Mouse (Mus musculus): Measurements from ENCODE around the gene Rab3b. TPM values are rescaled to one million over a fixed set of nuclear protein-coding genes. Genes with fewer than 3 reads are reported as not detected.

Rab3b gene
- polyA plus RNA-seq, 1 experiment from 2014 or later, result 4.5 TPM

DNA sequence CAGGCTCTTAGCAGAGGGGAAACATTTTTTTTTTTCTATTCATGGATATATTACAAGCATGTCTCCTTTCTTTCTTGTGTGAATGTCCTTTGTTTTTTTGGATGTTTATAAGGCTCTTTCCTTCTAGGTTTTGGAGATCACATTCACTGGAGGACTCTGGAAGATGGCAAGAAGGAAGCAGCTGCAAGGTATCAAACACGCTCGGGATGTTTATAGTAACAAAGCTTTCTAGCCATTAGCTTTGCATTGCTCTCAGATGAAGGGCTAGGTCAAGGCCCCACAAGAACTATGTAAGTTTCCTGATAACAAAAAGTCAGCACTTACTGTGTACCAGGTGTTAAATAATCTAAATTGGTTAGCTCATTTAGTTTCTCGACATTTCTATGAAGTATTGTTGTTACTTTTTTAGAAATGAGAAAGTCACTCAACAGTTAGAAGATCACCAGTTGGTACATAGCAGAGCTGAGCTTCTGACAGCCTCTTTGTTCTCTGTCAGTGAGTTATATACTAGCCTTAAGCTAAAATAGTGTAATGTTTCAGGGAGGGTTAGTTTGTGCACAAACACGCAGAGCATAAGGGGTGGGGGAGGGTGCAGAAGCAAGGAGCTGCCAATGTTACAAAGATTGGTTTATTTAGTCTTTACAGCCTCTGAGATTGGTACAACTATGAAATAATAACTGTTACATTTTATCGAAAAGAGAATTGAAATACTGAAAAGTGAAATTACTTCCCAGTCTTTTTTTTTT lies 32.9 kb upstream of the Rab3b start:
- no peak for ATAC-seq (replicated peaks; ENCODE audit: insufficient number of reproducible peaks, insufficient read depth, low FRiP score, low read depth)
- 68% methylated on average over 5 of the region's 5 CpGs for WGBS
- H3K4me3 ChIP-seq, result no peak overlapping the region
- H3K27ac ChIP-seq, result no peak overlapping the region
- no peaks in the 10 kb centered on the region for H3K36me3 ChIP-seq
- H3K4me2 ChIP-seq, result no peak overlapping the region
- H3K4me1 ChIP-seq (replicated peaks), result peaks cover 24% of the 10 kb centered on the region
- no peaks in the 10 kb centered on the region for H3K27me3 ChIP-seq
- no peaks in the 10 kb centered on the region for H3K9me3 ChIP-seq (replicated peaks)
- no peak overlapping the region for H3K9ac ChIP-seq

DNA sequence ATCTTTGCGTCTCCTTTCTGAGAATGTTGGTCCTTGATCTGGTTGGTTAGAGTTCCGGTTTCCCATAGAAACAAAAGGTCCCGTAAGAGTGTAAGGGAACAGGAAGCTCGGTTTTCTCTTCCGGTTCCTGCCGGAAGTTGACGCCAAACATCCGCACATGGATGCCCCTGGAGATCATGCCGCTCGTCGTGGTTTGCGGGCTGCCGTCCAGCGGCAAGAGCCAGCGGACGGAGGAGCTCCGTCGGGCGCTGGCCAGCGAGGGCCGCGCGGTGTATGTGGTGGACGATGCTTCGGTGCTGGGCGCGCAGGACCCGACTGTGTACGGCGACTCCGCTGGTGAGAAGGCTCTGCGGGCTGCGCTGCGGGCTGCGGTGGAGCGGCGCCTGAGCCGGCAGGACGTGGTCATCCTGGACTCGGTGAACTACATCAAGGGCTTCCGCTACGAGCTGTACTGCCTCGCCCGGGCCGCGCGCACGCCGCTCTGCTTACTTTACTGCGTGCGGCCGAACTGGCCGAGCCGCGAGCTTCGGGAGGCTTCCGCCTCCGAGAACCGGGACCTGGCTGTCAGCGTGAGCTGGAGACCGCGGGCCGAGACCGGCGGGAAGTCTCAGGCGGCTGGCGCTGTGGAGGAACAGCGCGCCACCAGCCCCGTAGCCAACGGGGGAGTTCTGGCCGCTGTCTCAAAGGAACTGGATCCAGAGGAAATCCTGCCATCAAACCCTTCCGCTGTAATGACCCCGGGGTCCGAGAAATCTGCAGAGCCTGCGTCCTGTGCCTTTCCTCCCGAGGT lies 31.0 kb upstream of the Rab3b start, which contains the start of gene Kti12:
Gene Kti12, plus strand, starts transcription at position 71 of the 790 bp plus-strand sequence.
- ATAC-seq (replicated peaks; ENCODE audit: insufficient number of reproducible peaks, insufficient read depth, low FRiP score, low read depth), result peak; percentile 80
- WGBS, result under 1% methylated on average over 77 of the region's 77 CpGs
- H3K9ac ChIP-seq, result peak within 1 kb of the TSS; percentile 82

DNA sequence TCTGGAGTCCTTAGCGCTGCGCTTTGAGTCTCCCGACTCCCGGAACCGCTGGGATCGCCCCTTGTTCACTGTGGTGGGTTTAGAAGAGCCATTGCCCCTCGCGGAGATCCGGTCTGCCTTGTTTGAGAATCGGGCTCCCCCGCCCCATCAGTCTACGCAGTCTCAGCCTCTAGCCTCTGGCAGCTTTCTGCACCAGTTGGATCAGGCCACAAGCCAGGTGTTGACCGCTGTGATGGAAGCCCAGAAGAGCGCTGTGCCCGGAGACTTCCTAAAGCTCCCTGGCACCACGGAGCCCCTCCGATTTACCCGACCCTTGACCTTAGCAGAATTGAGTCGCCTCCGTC lies 30.4 kb upstream of the Rab3b start, which contains the start of gene A730015C16Rik:
Gene A730015C16Rik, minus strand, starts transcription at position 115 of the 344 bp plus-strand sequence.
- Histone ChIP-seq H3K4me1 (replicated peaks) (peaks cover 16% of the 10 kb centered on the region), H3K9ac (peak within 1 kb of the TSS; percentile 82), H3K27ac (peak within 1 kb of the TSS; percentile 88), H3K36me3 (peaks cover 7% of the 10 kb centered on the region), H3K4me2 (peak within 1 kb of the TSS; percentile 93), H3K27me3 (no peaks in the 10 kb centered on the region), H3K4me3 (peak within 1 kb of the TSS; percentile 88), H3K9me3 (replicated peaks) (no peaks in the 10 kb centered on the region)
- ATAC-seq (replicated peaks; ENCODE audit: insufficient number of reproducible peaks, insufficient read depth, low FRiP score, low read depth), result 0 out of 2 replicates have a peak, but pooled peaks have one; percentile 23
- 7% methylated on average over 20 of the region's 20 CpGs for WGBS

More for the DNA sequence above, 31.0 kb upstream of the Rab3b start, which contains the start of gene Kti12:
- Histone ChIP-seq H3K27me3 (no peaks in the 10 kb centered on the region), H3K4me1 (replicated peaks) (peaks cover 18% of the 10 kb centered on the region), H3K4me2 (peak within 1 kb of the TSS; percentile 93), H3K9me3 (replicated peaks) (no peaks in the 10 kb centered on the region), H3K36me3 (0 out of 2 replicates have a peak, but pooled peaks cover 4% of the 10 kb centered on the region), H3K4me3 (peak within 1 kb of the TSS; percentile 88), H3K27ac (peak within 1 kb of the TSS; percentile 88)

DNA sequence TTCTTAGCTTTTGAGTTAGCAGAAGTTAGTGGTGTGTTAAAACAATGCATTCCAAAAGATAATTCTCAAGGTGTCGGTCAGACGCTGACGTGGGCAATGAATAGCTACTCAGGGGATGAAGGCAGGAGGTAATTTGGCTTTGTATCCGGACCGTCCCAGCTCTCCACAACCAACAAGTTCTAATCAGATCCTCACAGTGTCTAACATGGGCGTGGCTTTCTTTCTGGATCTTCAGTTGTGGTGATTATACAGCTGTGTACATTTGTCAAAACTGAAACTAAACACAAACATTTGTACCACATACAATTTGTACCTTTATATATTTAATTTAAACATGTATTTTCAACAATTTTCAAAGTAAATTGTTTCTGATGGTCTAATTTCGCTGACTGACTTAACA lies 12.1 kb upstream of the Rab3b start:
- Histone ChIP-seq H3K9ac (no peak overlapping the region), H3K36me3 (peaks cover 18% of the 10 kb centered on the region; the same call in 1 of the 2 replicates), H3K27ac (no peak overlapping the region), H3K9me3 (replicated peaks) (no peaks in the 10 kb centered on the region), H3K4me1 (replicated peaks) (no peaks in the 10 kb centered on the region), H3K4me2 (no peak overlapping the region), H3K27me3 (no peaks in the 10 kb centered on the region), H3K4me3 (no peak overlapping the region)
- ATAC-seq (replicated peaks; ENCODE audit: insufficient number of reproducible peaks, insufficient read depth, low FRiP score, low read depth), result no peak
- 70% methylated on average over 7 of the region's 7 CpGs for WGBS

DNA sequence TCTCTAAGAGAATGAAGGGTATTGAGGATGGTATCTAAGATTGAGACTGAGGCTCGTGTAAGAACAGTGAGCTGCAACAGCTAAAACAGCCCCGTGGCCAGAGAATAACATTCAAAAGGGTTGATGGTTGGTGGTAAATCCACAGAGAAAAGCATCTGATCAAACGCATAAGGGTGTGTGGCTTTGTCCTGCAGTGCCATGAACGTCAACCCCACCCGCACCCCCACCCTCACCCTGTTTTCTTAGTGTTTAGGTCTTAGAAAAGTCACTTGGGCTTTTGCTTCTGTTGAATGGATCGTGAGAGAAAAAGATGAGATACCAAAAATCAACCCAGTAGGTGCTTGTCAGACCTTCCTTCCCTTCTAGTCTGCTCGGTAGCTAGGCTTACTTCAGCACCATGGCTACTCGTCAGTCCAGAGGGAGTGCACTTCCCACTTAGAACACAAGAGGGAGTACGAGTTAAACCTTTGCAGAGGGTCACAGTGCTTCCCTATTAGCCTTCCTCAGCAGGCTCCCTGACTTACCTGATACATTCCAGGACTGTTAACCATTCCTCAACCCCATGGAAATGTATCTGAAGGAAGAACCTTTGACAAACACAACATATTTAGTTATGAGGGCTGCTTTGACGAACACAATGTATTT lies 9.0 kb upstream of the Rab3b start:
- Histone ChIP-seq H3K4me2 (no peak overlapping the region), H3K27ac (no peak overlapping the region), H3K4me1 (replicated peaks) (no peaks in the 10 kb centered on the region), H3K27me3 (no peaks in the 10 kb centered on the region), H3K36me3 (no peaks in the 10 kb centered on the region), H3K9ac (no peak overlapping the region), H3K9me3 (replicated peaks) (no peaks in the 10 kb centered on the region), H3K4me3 (no peak overlapping the region)
- 36% methylated on average over 10 of the region's 10 CpGs for WGBS
- no peak for ATAC-seq (replicated peaks; ENCODE audit: insufficient number of reproducible peaks, insufficient read depth, low FRiP score, low read depth)

DNA sequence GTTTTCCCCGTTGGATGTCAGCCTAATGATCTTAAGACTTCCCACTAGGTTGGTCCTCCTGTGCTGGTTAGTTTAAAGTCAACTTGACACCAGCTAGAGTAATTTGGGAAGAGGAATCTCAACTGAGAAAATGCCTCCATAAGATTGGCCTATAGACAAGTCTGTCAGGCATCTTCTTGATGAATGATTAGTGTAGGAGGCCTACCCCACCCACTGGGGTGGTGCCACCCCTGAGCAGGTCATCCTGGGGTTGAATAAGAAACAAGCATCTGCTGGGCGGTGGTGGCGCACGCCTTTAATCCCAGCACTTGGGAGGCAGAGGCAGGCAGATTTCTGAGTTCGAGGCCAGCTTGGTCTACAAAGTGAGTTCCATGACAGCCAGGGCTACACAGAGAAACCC lies 5.1 kb upstream of the Rab3b start:
- no peak for ATAC-seq (replicated peaks; ENCODE audit: insufficient number of reproducible peaks, insufficient read depth, low FRiP score, low read depth)
- H3K9me3 ChIP-seq (replicated peaks), result no peaks in the 10 kb centered on the region
- H3K9ac ChIP-seq, result no peak overlapping the region
- WGBS, result 88% methylated on average over 5 of the region's 5 CpGs
- H3K4me1 ChIP-seq (replicated peaks), result peaks cover 2% of the 10 kb centered on the region
- no peak overlapping the region for H3K27ac ChIP-seq
- H3K36me3 ChIP-seq, result no peaks in the 10 kb centered on the region
- no peak overlapping the region for H3K4me3 ChIP-seq
- H3K27me3 ChIP-seq, result no peaks in the 10 kb centered on the region
- H3K4me2 ChIP-seq, result no peak overlapping the region

DNA sequence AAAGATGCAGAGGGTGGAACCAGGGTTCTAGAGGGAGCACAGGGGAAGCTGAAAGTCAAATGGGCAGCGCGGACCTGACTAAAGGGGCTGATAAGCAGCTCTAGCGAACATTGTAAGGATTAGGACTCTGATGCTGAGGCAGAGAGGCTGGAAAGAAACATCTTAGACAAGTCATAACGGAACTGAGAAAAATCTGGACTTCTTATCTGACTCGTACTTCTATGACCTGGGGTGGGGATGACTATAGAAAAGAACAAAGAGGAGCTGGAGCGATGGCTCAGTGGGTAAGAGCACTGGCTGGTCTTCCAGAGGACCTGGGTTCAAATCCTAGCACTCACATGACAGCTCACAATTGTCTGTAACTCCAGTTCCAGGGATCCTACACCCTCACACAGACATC lies 962 bp upstream of the Rab3b start:
- Histone ChIP-seq H3K4me3 (no peak overlapping the region), H3K36me3 (no peaks in the 10 kb centered on the region), H3K4me1 (replicated peaks) (peaks cover 12% of the 10 kb centered on the region), H3K9ac (no peak overlapping the region), H3K27me3 (peaks cover 8% of the 10 kb centered on the region; the same call in 1 of the 2 replicates), H3K9me3 (replicated peaks) (no peaks in the 10 kb centered on the region), H3K4me2 (no peak overlapping the region), H3K27ac (no peak overlapping the region)
- ATAC-seq (replicated peaks; ENCODE audit: insufficient number of reproducible peaks, insufficient read depth, low FRiP score, low read depth), result no peak
- WGBS, result 74% methylated on average over 6 of the region's 6 CpGs

DNA sequence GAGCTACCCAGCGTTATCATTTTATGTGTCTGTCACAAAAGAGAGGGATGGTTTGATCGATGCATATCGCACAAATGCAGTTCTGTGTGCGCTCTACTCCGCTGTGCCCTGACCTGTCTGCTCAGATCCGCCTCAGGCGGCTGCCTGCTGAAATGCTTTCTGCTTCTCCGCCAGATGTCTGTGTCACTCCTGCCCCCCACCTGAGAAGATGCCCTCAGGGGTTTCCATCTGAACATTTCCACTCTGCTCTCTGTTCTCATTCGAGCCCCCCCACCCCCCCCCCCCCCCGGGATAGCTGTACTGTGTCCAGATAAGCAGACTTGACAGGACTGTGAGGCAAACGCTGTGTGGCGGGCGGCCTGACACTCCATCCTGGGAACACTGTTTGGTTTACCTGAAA lies 5.0 kb downstream of the Rab3b start:
- Histone ChIP-seq H3K36me3 (no peaks in the 10 kb centered on the region), H3K9ac (no peak overlapping the region), H3K9me3 (replicated peaks) (no peaks in the 10 kb centered on the region), H3K4me3 (no peak overlapping the region), H3K4me1 (replicated peaks) (peaks cover 9% of the 10 kb centered on the region), H3K27me3 (peaks cover 8% of the 10 kb centered on the region; the same call in 1 of the 2 replicates), H3K4me2 (no peak overlapping the region), H3K27ac (no peak overlapping the region)
- no peak for ATAC-seq (replicated peaks; ENCODE audit: insufficient number of reproducible peaks, insufficient read depth, low FRiP score, low read depth)
- WGBS, result 42% methylated on average over 13 of the region's 13 CpGs

DNA sequence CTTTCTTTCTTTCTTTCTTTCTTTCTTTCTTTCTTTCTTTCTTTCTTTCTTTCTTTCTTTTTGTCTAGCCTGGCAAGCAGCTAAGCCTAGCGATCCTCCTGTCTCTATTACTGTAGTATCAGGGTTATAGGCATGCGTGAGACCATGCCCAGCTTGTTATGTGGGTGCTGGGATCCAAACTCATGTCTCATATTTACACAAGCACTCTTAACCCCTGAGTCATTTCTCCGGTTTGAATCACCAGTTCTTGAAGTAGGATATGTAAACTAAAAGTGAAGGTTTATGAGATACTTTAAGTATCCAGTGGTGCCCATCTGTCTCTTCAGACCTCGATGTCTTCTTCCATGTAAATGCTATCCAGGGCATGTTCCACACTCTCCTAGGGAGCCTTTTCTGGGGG lies 8.6 kb downstream of the Rab3b start:
- Histone ChIP-seq H3K27me3 (no peaks in the 10 kb centered on the region), H3K9ac (no peak overlapping the region), H3K36me3 (no peaks in the 10 kb centered on the region), H3K9me3 (replicated peaks) (no peaks in the 10 kb centered on the region), H3K4me1 (replicated peaks) (no peaks in the 10 kb centered on the region), H3K4me2 (no peak overlapping the region), H3K4me3 (no peak overlapping the region), H3K27ac (no peak overlapping the region)
- ATAC-seq (replicated peaks; ENCODE audit: insufficient number of reproducible peaks, insufficient read depth, low FRiP score, low read depth), result no peak
- 79% methylated on average over 4 of the region's 4 CpGs for WGBS

DNA sequence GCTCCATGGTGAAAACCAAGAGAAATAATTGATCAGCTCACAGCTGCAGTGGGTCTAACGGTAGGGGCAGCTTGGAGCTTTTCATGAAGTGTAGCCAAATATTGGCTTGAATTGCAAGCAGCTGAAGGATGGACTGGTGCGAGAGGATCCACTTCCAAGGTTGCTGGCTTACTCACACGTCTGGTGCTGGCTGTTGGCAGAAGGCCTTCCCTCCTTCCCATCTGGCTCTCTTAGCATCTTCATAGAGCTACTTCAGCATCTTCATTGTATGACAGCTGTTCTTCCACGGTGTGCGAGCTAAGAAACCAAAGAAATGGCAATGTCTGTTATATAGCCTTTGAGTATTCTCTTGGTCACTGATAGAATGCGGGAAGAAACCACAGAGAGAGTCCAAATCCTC lies 12.0 kb downstream of the Rab3b start:
- Histone ChIP-seq H3K4me2 (no peak overlapping the region), H3K4me1 (replicated peaks) (no peaks in the 10 kb centered on the region), H3K9me3 (replicated peaks) (no peaks in the 10 kb centered on the region), H3K36me3 (no peaks in the 10 kb centered on the region), H3K27ac (no peak overlapping the region), H3K4me3 (no peak overlapping the region), H3K27me3 (no peaks in the 10 kb centered on the region), H3K9ac (no peak overlapping the region)
- WGBS, result 79% methylated on average over 6 of the region's 6 CpGs
- ATAC-seq (replicated peaks; ENCODE audit: insufficient number of reproducible peaks, insufficient read depth, low FRiP score, low read depth), result no peak

DNA sequence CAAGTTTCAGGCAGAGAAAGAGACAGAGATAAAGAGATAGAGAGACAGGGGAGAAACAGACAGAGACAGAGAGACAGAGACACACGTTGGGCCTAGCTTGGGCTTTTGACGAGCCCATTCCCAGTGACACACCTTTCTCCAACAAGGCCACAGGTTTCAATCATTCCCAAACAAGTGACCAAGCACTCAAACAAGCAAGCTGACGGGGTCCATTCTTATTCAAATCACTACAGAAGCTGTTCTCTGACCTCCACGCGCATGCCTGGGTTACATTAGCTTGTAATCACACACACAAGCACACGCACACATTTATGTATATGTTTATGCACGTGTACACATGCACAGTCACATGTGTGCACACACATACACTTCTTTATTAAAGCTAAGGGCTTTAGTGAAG lies 21.6 kb downstream of the Rab3b start:
- Histone ChIP-seq H3K27me3 (no peaks in the 10 kb centered on the region), H3K27ac (no peak overlapping the region), H3K36me3 (no peaks in the 10 kb centered on the region), H3K4me2 (no peak overlapping the region), H3K9me3 (replicated peaks) (no peaks in the 10 kb centered on the region), H3K4me1 (replicated peaks) (peaks cover 4% of the 10 kb centered on the region; the same call in 1 of the 2 replicates), H3K9ac (no peak overlapping the region), H3K4me3 (no peak overlapping the region)
- WGBS, result 78% methylated on average over 7 of the region's 7 CpGs
- no peak for ATAC-seq (replicated peaks; ENCODE audit: insufficient number of reproducible peaks, insufficient read depth, low FRiP score, low read depth)
